Mouse (Mus musculus) thymus, adult 2 months (tissue): Measurements from ENCODE around the gene Aldh1a2. TPM values are rescaled to one million over a fixed set of nuclear protein-coding genes. Genes with fewer than 3 reads are reported as not detected.

Experiments
- DNase-seq: peaks from one replicate; pipeline ENCODE4 v3.0.0; 2021
- H3K27ac ChIP-seq: fragments of 200-500 bp; 2 replicates; pipeline ENCODE4 v1.5.1; 2012; ENCODE audit warnings: low read length, control low read depth; ENCODE audit not compliant: control insufficient read depth, insufficient read depth
- H3K27me3 ChIP-seq: fragments of 200-500 bp; 2 replicates; pipeline ENCODE4 v1.6.1; 2012; ENCODE audit warnings: mild to moderate bottlenecking, low read length, moderate library complexity, mixed read lengths; ENCODE audit not compliant: control insufficient read depth, insufficient read depth
- H3K36me3 ChIP-seq: fragments of 200-500 bp; 2 replicates; pipeline ENCODE4 v1.6.1; 2012; ENCODE audit warnings: mild to moderate bottlenecking, low read length, moderate library complexity; ENCODE audit not compliant: control insufficient read depth, insufficient read depth
- H3K4me1 ChIP-seq: fragments of 200-500 bp; replicated peaks from 2 replicates; pipeline ENCODE4 v1.6.1; 2012; ENCODE audit warnings: low read length; ENCODE audit not compliant: control insufficient read depth, insufficient read depth
- H3K4me3 ChIP-seq: fragments of 200-500 bp; 2 replicates; pipeline ENCODE4 v1.5.1; 2012; ENCODE audit warnings: mild to moderate bottlenecking, low read length, control low read depth, moderate library complexity; ENCODE audit not compliant: control insufficient read depth, insufficient read depth
- CTCF ChIP-seq: fragments of 200-500 bp; IDR thresholded peaks from 2 replicates; pipeline ENCODE4 v1.5.1; 2012; ENCODE audit warnings: mild to moderate bottlenecking, control low read depth, low read length, moderate library complexity, borderline replicate concordance; ENCODE audit not compliant: control insufficient read depth, poor library complexity, insufficient read depth; ENCODE audit errors: extremely low read depth
- POLR2A ChIP-seq: fragments of 200-500 bp; IDR thresholded peaks from 2 replicates; pipeline ENCODE4 v1.6.1; 2012; ENCODE audit warnings: mild to moderate bottlenecking, low read length, control low read depth, moderate library complexity; ENCODE audit not compliant: control insufficient read depth, poor library complexity, insufficient read depth; ENCODE audit errors: extremely low read depth
- WGBS: fragments of 180-500 bp; shearing (Covaris S2); methylation state at CpG from one replicate; pipeline ENCODE4 v1.1.7; 2018; 5-methylcytosine and 5-hydroxymethylcytosine counted together
- polyA plus RNA-seq: library from polyadenylated mRNA; depleted of rRNA; stranded (reverse); fragments of >200 nt; gene quantifications from 2 replicates; pipeline ENCODE4 v1.2.3, GENCODE M21; 2012; rRNA removed

Gene Aldh1a2
- polyA plus RNA-seq, 1 experiment: 2.3 TPM

DNA sequence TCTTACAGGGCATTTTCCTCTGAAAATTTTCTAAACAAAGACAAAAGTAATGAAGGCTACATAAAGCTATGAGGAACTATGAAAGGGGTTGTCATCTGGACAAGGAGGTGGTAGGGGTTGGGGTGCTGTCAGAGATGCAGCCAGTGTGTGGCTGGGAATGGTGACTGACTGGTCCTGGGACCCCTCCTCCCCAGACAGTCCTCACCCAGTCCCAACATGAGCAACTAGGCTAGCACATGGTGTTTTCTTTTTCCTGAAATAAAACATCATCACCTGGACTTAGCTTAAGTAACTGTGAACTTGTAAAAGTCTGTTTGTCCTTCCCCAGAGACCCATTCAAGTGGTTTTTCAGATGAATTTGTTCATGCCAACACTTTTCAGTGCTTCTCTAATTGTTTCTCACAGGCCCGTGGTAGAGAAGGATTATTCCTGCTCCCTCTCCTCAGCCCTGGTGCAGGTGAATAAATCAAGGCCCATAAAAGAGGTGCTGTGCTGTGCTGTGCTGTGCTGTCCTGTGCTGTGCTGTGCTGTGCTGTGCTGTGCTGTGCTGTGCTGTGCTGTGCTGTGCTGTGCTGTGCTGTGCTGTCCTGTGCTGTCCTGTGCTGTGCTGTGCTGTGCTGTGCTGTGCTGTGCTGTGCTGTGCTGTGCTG, 107.8 kb downstream of the Aldh1a2 start:
- TF ChIP-seq CTCF: no peak
- Histone ChIP-seq H3K4me3 (no peak overlapping the region), H3K27me3 (no peaks in the 10 kb centered on the region), H3K27ac (no peak overlapping the region), H3K36me3 (no peaks in the 10 kb centered on the region), H3K4me1 (no peaks in the 10 kb centered on the region)
- DNase-seq: no peak
- 58% methylated on average over 1 of the region's 1 CpGs for WGBS

GRCm38 (mm10) chr9:71324060-71324459, 108.5 kb downstream of the Aldh1a2 start:
- H3K4me3 ChIP-seq: no peak overlapping the region
- no peaks in the 10 kb centered on the region for H3K36me3 ChIP-seq
- TF ChIP-seq CTCF: no peak
- no peak for TF ChIP-seq POLR2A
- no peaks in the 10 kb centered on the region for H3K27me3 ChIP-seq
- DNase-seq: no peak
- H3K4me1 ChIP-seq: no peaks in the 10 kb centered on the region
- 66% methylated on average over 5 of the region's 5 CpGs for WGBS
- no peak overlapping the region for H3K27ac ChIP-seq

GRCm38 (mm10) chr9:71326261-71326660, 110.7 kb downstream of the Aldh1a2 start:
- 89% methylated on average over 4 of the region's 4 CpGs for WGBS
- H3K27me3 ChIP-seq: no peaks in the 10 kb centered on the region
- H3K27ac ChIP-seq: no peak overlapping the region
- TF ChIP-seq POLR2A: no peak
- TF ChIP-seq CTCF: no peak
- no peak overlapping the region for H3K4me3 ChIP-seq
- no peak for DNase-seq
- no peaks in the 10 kb centered on the region for H3K36me3 ChIP-seq
- H3K4me1 ChIP-seq: no peaks in the 10 kb centered on the region

DNA sequence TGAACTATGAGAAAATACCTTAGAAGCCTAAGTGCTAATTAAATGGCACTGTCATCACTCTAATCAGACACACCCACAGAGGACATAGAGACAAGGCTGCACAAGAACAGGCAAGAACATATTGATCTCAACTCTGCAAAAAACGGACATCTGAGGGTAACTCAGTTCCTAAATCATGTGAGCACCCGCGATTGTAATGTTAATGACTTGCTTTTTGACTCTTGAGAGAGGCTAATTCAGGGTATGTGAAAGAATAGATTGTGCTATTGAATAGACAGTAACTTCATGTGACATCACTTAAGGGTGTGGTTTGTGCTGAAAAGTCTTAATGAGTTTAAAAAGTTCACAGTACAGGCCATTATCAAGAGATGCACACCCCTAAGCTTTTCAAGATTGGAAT, 116.1 kb downstream of the Aldh1a2 start:
- H3K36me3 ChIP-seq: no peaks in the 10 kb centered on the region
- WGBS: 79% methylated on average over 3 of the region's 3 CpGs
- H3K27me3 ChIP-seq: no peaks in the 10 kb centered on the region
- no peaks in the 10 kb centered on the region for H3K4me1 ChIP-seq
- H3K4me3 ChIP-seq: no peak overlapping the region
- no peak for TF ChIP-seq CTCF
- TF ChIP-seq POLR2A: no peak
- H3K27ac ChIP-seq: no peak overlapping the region
- DNase-seq: no peak

- Histone ChIP-seq H3K27ac (no peak overlapping the region), H3K4me1 (no peaks in the 10 kb centered on the region), H3K4me3 (no peak overlapping the region), H3K27me3 (no peaks in the 10 kb centered on the region), H3K36me3 (no peaks in the 10 kb centered on the region)
- WGBS: 56% methylated on average over 4 of the region's 4 CpGs
- no peak for DNase-seq
- no peak for TF ChIP-seq POLR2A
- no peak for TF ChIP-seq CTCF
Observed at GRCm38 (mm10) chr9:71336674-71337073, 121.1 kb downstream of the Aldh1a2 start.

GRCm38 (mm10) chr9:71337425-71337824, 121.8 kb downstream of the Aldh1a2 start:
- Histone ChIP-seq H3K36me3 (no peaks in the 10 kb centered on the region), H3K4me1 (no peaks in the 10 kb centered on the region), H3K27ac (no peak overlapping the region), H3K27me3 (no peaks in the 10 kb centered on the region; the same call in 1 of the 2 replicates), H3K4me3 (no peak overlapping the region)
- 95% methylated on average over 3 of the region's 3 CpGs for WGBS
- no peak for DNase-seq
- TF ChIP-seq POLR2A (no peak), CTCF (no peak)

DNA sequence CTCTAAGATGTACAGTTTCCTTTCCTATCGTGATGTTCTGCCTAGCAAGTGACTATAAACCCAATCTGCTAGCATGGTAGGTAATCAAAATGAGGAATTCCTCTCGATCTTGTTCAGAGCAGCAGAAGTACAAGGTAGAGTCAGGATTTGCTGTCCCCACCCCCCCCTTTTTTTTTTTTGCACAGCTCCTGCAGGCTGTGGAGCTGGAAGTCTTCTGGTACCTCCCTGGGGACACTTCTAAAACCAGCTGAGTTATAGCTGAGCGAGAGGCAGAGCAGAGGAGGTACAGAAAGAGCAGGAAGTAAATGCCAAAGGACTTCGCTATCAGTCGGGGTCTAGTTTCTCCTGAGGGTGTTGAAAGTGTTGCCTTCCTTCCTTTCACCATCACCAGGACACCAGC, 124.5 kb downstream of the Aldh1a2 start:
- no peak overlapping the region for H3K4me3 ChIP-seq
- no peak for DNase-seq
- 26% methylated on average over 5 of the region's 5 CpGs for WGBS
- no peaks in the 10 kb centered on the region for H3K36me3 ChIP-seq
- no peak overlapping the region for H3K27ac ChIP-seq
- TF ChIP-seq CTCF: no peak
- TF ChIP-seq POLR2A: no peak
- no peaks in the 10 kb centered on the region for H3K4me1 ChIP-seq
- no peaks in the 10 kb centered on the region; the same call in 1 of the 2 replicates for H3K27me3 ChIP-seq

Other genes starting within 250 kb of the Aldh1a2 start
- gene Aqp9, start 47.1 kb upstream of the Aldh1a2 start, polyA plus RNA-seq: 1.2 and 1.5 TPM in 2 replicates